Mouse (Mus musculus): ENCODE data around the gene Ing2.

DNA sequence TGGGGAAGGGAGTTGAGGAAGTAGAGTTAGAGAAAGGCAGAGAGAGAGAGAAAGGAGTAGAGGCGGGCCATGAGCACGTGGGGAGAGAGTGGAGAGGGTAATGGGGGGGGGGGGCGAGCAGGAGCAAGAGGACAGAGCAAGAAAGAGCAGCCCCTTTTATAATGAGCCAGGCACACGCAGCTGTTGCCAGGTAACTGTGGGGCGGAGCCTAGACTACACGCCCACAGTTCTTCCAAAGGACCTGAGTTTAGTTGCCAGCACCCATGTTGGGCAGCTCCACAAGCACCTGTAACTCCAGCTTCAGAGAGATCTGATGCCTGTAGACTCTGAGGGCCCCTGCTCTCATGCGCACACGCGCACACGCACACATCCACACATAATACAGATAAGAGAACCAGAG, 16.5 kb upstream of the Ing2 start:
- TF ChIP-seq GATA1 (IDR thresholded peaks at IDR 0.05; ENCODE audit: borderline replicate concordance, low read length) (no peak), FLI1 (IDR thresholded peaks at IDR 0.05; ENCODE audit: low read length) (no peak)

Data from megakaryocyte, embryonic 14.5 days (primary cell).